Mouse (Mus musculus) forebrain, embryonic 15.5 days (tissue): ENCODE measurements at regions not wholly inside any gene's neighbourhood (a gene's known extent, or its start where the extent isn't known, plus 50 kb on each side); places are given as distances from the start of the nearest gene placed in this dataset.
"Not testable (repeated sequence)": the region's sequence is repeated elsewhere in the genome, so short reads cannot be mapped to it uniquely, and the experiment has no call there.

Experiments
- ATAC-seq: fragments of 200-750 bp; cut with Nextera tagmentation; replicated peaks from 2 replicates; pipeline ENCODE4 v1.8.0; 2017; ENCODE audit warnings: mild to moderate bottlenecking, moderate TSS enrichment, moderate library complexity
- H3K27ac ChIP-seq: fragments of 300-500 bp; sonication (generic); replicated peaks from 2 replicates; pipeline ENCODE4 v1.5.1; 2015; ENCODE audit warnings: mild to moderate bottlenecking, inconsistent platforms
- H3K27me3 ChIP-seq: fragments of 300-500 bp; sonication (generic); 2 replicates; pipeline ENCODE4 v1.6.1; 2015; ENCODE audit warnings: inconsistent platforms
- H3K36me3 ChIP-seq: fragments of 300-500 bp; sonication (generic); 2 replicates; pipeline ENCODE4 v1.6.1; 2015; ENCODE audit warnings: mild to moderate bottlenecking, inconsistent platforms
- H3K4me1 ChIP-seq: fragments of 300-500 bp; sonication (generic); 2 replicates; pipeline ENCODE4 v1.6.1; 2015; ENCODE audit warnings: inconsistent platforms
- H3K4me2 ChIP-seq: fragments of 300-500 bp; sonication (generic); replicated peaks from 2 replicates; pipeline ENCODE4 v1.6.1; 2015; ENCODE audit warnings: mild to moderate bottlenecking, inconsistent platforms
- H3K4me3 ChIP-seq: fragments of 300-500 bp; sonication (generic); 2 replicates; pipeline ENCODE4 v1.5.1; 2015; ENCODE audit warnings: mild to moderate bottlenecking, inconsistent platforms
- H3K9ac ChIP-seq: fragments of 300-500 bp; sonication (generic); replicated peaks from 2 replicates; pipeline ENCODE4 v1.6.1; 2015; ENCODE audit warnings: mild to moderate bottlenecking, inconsistent platforms
- H3K9me3 ChIP-seq: fragments of 300-500 bp; sonication (generic); 2 replicates; pipeline ENCODE4 v1.6.1; 2016; ENCODE audit warnings: inconsistent platforms
- WGBS: fragments of 180-500 bp; shearing (Covaris S2); methylation state at CpG from one replicate; pipeline ENCODE4 v1.1.7; 2015; ENCODE audit warnings: mixed read lengths; 5-methylcytosine and 5-hydroxymethylcytosine counted together

DNA sequence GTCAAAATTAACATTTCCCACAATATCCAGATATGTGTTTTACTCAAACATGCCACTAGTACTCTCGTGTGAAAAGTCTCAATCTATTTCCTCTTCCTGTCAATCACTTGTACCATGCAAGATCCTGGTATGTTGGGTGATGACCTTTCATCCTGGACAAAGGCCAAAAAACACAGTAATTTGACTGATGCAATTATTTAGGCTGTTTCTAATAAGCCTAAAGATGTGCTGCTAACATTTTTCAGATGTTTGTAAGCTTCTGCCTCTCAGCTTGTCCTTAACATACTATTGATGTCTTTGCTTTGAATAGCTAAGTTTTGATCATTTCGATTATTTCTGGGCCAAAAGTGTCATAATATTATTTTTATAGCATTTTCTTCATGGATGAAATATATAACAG lies 418.4 kb upstream of the Arrdc4 start:
- H3K9me3 ChIP-seq, result no peaks in the 10 kb centered on the region
- 52% methylated on average over 2 of the region's 2 CpGs for WGBS
- H3K27ac ChIP-seq, result no peak overlapping the region
- H3K4me3 ChIP-seq, result no peak overlapping the region
- H3K27me3 ChIP-seq, result no peaks in the 10 kb centered on the region
- no peaks in the 10 kb centered on the region for H3K4me1 ChIP-seq
- H3K4me2 ChIP-seq, result no peak overlapping the region
- ATAC-seq, result no peak
- H3K36me3 ChIP-seq, result no peaks in the 10 kb centered on the region
- H3K9ac ChIP-seq, result no peak overlapping the region

DNA sequence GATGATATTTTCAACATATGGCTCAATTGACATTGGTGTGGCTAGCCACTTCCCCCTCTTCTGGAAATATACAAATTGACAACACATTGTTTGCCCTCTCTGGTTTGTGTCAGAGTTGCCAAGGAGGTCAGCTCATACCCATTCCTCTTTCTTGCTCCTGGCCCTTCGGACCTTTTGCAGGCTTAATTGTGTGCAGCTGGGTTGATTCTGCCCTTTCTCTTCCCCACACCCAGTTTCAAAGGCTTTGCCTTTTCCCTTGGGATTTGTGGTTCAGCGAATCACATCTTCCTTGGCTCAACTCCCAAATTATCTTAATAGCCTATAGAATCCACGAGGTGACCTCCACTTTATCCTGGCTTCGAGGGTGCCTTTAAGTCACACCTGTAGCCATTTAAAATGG lies 412.9 kb upstream of the Arrdc4 start:
- Histone ChIP-seq H3K4me3 (no peak overlapping the region), H3K27ac (no peak overlapping the region), H3K36me3 (no peaks in the 10 kb centered on the region), H3K4me1 (no peaks in the 10 kb centered on the region), H3K9ac (no peak overlapping the region), H3K4me2 (no peak overlapping the region), H3K9me3 (no peaks in the 10 kb centered on the region), H3K27me3 (no peaks in the 10 kb centered on the region)
- ATAC-seq, result no peak
- 75% methylated on average over 4 of the region's 4 CpGs for WGBS

DNA sequence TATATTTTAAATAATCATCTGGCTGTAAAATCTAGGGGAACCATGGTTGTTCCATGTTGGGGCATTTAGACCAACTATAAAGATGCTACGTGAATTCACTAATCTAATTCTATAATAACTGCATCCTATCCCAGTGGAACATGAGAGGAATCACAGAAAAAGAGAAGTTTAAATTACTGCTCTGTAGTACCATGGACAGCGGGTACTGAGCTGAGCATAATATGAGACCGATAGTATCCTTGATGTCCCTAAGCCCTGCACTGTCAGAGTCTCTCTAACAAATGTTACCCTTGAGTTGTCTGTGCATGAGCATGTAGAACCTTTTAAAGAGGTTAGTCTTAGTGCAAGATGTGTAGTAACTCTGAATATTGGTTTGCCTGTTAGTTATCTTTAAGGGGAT lies 393.3 kb upstream of the Arrdc4 start:
- no peak overlapping the region for H3K9ac ChIP-seq
- H3K36me3 ChIP-seq, result no peaks in the 10 kb centered on the region
- H3K4me1 ChIP-seq, result no peaks in the 10 kb centered on the region
- 89% methylated on average over 3 of the region's 3 CpGs for WGBS
- no peak for ATAC-seq
- H3K4me2 ChIP-seq, result no peak overlapping the region
- no peaks in the 10 kb centered on the region for H3K9me3 ChIP-seq
- no peak overlapping the region for H3K4me3 ChIP-seq
- no peaks in the 10 kb centered on the region for H3K27me3 ChIP-seq
- no peak overlapping the region for H3K27ac ChIP-seq

DNA sequence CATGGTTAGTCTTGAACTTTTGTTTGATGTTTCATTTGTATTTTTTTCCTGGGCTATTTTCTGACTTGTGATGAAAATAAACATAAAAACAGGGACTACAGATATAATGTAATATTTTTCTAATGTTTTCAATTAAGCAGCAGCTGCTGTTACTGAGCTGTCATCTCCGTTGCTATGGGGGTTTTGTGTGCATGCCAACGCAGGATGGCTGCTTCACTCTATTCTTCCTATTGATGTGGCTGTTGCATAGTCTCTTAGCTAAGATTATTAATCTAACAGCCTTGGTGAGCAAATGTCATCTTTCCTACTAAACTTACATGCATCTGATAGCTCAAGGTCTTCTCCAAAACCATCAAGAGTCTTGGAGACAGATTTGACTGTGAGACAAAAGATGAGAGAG lies 384.4 kb upstream of the Arrdc4 start:
- Histone ChIP-seq H3K9me3 (no peaks in the 10 kb centered on the region), H3K36me3 (no peaks in the 10 kb centered on the region), H3K27me3 (no peaks in the 10 kb centered on the region), H3K4me1 (no peaks in the 10 kb centered on the region), H3K9ac (no peak overlapping the region), H3K27ac (no peak overlapping the region), H3K4me3 (no peak overlapping the region), H3K4me2 (no peak overlapping the region)
- no peak for ATAC-seq
- 60% methylated on average over 2 of the region's 2 CpGs for WGBS

DNA sequence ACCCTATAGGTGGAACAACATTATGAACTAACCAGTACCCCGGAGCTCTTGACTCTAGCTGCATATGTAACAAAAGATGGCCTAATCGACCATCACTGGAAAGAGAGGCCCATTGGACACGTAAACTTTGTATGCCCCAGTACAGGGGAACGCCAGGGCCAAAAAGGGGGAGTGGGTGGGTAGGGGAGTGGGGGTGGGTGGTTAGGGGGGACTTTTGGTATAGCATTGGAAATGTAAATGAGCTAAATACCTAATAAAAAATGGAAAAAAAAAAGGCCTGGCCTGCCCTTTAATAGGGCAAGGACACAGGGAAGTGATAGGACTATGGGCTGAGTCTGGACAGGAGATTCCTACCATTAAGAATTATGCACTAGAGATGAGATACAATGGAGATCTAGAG lies 352.7 kb upstream of the Arrdc4 start:
- ATAC-seq, result 0 out of 2 replicates have a peak, but pooled peaks have one; percentile 41
- not testable (repeated sequence) for H3K9me3 ChIP-seq, H3K27ac ChIP-seq, H3K27me3 ChIP-seq, H3K4me1 ChIP-seq, H3K36me3 ChIP-seq, H3K4me2 ChIP-seq, H3K9ac ChIP-seq, H3K4me3 ChIP-seq
- 100% methylated on average over 2 of the region's 4 CpGs for WGBS

DNA sequence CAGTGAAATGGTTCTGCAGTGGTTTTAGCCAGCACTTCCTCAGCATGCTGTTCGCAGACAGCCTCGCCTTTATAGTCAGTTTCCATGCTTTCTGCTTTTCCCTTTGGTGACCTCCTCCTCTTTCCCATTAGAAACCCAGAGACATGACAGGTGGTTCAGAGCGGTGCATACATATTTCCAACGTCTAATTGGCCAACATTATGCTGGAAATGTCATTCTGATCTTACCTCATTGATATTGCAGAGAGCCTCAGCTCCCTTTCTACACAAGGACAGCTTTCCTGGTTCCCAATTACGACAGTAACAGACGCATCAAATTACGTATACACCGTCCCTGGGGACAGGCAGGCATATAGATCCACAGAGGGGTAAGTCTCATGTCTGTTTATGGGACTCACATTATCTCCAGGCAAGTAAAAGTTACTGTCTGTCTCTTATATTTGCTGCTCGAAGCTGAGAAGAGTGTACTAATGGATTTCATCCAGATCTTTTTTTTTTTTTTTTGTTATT lies 348.6 kb upstream of the Arrdc4 start:
- no peak overlapping the region for H3K9ac ChIP-seq
- H3K4me3 ChIP-seq, result no peak overlapping the region
- H3K36me3 ChIP-seq, result no peaks in the 10 kb centered on the region
- ATAC-seq, result no peak
- H3K27ac ChIP-seq, result no peak overlapping the region
- no peaks in the 10 kb centered on the region for H3K9me3 ChIP-seq
- H3K27me3 ChIP-seq, result no peaks in the 10 kb centered on the region
- WGBS, result 48% methylated on average over 9 of the region's 9 CpGs
- H3K4me2 ChIP-seq, result no peak overlapping the region
- H3K4me1 ChIP-seq, result peaks cover 4% of the 10 kb centered on the region; the same call in 1 of the 2 replicates

DNA sequence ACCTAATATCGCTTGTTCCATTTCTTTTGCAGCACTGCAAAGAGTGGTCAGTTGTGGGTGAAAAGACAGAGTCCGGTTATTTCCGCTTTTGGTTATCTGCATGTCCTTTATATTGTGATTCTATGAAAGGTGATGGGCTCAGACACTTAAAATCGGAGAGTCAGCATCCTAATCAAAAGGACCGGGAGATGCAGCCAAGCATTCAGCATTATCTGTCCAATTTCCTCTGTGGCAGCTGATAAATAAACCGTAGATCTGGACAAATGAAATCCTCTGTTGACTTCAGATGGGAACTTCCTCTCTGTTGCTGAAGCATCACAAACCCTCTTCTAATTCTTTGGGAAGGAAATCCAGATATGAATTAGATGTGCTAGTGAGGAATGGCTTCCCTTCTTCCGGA lies 325.7 kb upstream of the Arrdc4 start:
- H3K4me2 ChIP-seq, result no peak overlapping the region
- no peaks in the 10 kb centered on the region for H3K4me1 ChIP-seq
- 92% methylated on average over 7 of the region's 7 CpGs for WGBS
- ATAC-seq, result no peak
- no peak overlapping the region for H3K4me3 ChIP-seq
- H3K27ac ChIP-seq, result no peak overlapping the region
- H3K27me3 ChIP-seq, result no peaks in the 10 kb centered on the region
- H3K9ac ChIP-seq, result no peak overlapping the region
- H3K9me3 ChIP-seq, result no peaks in the 10 kb centered on the region
- no peaks in the 10 kb centered on the region for H3K36me3 ChIP-seq

DNA sequence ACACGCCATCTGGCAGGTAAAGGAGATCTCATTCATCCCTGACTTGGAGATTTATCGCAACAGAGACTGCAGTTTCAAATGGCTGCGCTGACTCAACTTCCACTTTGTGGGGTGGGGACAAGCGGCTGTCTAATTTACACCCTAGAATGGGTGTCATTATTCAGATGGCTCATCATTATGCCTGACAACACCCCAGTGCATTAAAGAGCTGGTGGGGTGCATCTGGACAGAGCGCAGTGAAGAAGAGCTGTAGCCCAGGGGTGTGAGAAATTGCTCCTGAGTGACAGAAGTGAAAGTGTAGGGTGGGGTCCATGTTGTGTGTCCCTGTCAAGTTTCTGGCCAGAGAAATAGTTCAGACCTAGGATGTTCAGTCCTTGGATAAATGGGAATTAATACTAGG lies 314.0 kb upstream of the Arrdc4 start:
- Histone ChIP-seq H3K4me1 (peaks cover 22% of the 10 kb centered on the region), H3K27ac (no peak overlapping the region), H3K36me3 (no peaks in the 10 kb centered on the region), H3K27me3 (no peaks in the 10 kb centered on the region), H3K4me3 (no peak overlapping the region), H3K9me3 (no peaks in the 10 kb centered on the region), H3K9ac (no peak overlapping the region), H3K4me2 (no peak overlapping the region)
- WGBS, result 57% methylated on average over 5 of the region's 5 CpGs
- ATAC-seq, result peak; percentile 27; the same call in 1 of the 2 replicates

DNA sequence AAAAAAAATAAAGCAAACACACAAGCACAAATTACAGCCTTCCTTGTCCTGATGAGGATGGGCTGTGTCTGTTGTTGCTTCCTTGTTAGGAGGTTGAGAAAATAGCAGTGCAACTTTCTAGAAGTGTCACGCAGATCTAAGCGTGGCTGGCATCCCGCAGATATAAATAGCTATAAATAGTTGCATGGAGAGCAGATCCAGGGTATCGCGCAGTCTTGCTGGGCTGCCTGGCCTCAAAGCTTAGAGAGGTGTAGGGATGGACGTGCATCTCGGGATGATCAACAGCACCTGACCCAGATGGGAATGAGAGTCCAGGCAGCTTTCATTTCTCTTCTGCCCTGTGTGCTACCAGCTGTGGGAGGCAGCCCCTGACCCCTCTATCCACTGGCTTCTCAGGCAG lies 313.5 kb upstream of the Arrdc4 start:
- Histone ChIP-seq H3K9me3 (no peaks in the 10 kb centered on the region), H3K4me2 (no peak overlapping the region), H3K9ac (no peak overlapping the region), H3K27ac (peak overlapping the region; percentile 69; the same call in 1 of the 2 replicates), H3K4me3 (no peak overlapping the region), H3K27me3 (no peaks in the 10 kb centered on the region), H3K4me1 (peaks cover 22% of the 10 kb centered on the region), H3K36me3 (no peaks in the 10 kb centered on the region)
- 64% methylated on average over 7 of the region's 7 CpGs for WGBS
- peak; percentile 57 for ATAC-seq

DNA sequence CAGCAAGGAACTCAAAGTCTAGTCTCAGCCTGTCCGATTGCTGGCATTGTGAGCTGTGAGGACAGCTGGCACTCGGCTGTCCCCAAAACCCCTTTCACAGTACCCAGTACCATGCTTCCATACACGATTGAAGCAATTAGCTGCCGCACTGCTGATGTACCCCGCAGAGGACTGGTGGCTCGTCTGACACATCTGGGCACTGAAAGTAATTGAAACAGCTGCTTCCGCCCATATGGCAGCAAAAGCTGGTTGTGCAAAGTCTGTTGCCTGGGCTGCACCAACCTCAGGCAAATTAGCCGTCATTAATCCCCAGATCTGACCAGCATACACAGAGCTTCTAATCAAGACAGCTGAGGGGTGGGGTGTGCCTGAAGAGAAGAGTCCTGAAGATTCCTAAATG lies 313.1 kb upstream of the Arrdc4 start:
- H3K9ac ChIP-seq, result no peak overlapping the region
- ATAC-seq, result peak; percentile 91
- 12% methylated on average over 8 of the region's 8 CpGs for WGBS
- H3K4me1 ChIP-seq, result peaks cover 22% of the 10 kb centered on the region
- no peak overlapping the region for H3K4me2 ChIP-seq
- H3K27ac ChIP-seq, result peak overlapping the region; percentile 69; the same call in 1 of the 2 replicates
- H3K4me3 ChIP-seq, result no peak overlapping the region
- H3K27me3 ChIP-seq, result no peaks in the 10 kb centered on the region
- H3K9me3 ChIP-seq, result no peaks in the 10 kb centered on the region
- H3K36me3 ChIP-seq, result no peaks in the 10 kb centered on the region

DNA sequence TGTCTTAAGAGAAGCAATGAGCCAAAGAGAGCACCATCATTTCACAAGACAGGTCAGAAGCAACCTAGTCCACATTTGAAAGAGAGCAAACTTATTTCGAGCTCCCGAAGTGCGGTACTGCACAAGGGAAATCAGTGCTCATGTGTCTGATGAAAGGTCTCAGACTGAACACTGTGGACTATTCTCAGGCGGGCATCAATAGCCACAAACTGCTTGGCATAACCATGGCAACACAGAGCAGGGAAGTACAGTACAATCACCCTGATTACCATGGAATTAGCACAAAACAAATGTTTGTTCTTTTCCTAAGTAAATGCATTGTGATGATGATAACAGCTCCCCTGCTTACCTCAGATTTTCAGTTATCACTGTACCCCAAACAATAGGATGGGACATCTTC lies 312.2 kb upstream of the Arrdc4 start:
- peak; percentile 85 for ATAC-seq
- H3K9ac ChIP-seq, result no peak overlapping the region
- H3K27ac ChIP-seq, result no peak overlapping the region
- H3K4me3 ChIP-seq, result no peak overlapping the region
- H3K27me3 ChIP-seq, result no peaks in the 10 kb centered on the region
- peaks cover 22% of the 10 kb centered on the region for H3K4me1 ChIP-seq
- no peaks in the 10 kb centered on the region for H3K36me3 ChIP-seq
- no peaks in the 10 kb centered on the region for H3K9me3 ChIP-seq
- no peak overlapping the region for H3K4me2 ChIP-seq
- WGBS, result 40% methylated on average over 4 of the region's 4 CpGs

DNA sequence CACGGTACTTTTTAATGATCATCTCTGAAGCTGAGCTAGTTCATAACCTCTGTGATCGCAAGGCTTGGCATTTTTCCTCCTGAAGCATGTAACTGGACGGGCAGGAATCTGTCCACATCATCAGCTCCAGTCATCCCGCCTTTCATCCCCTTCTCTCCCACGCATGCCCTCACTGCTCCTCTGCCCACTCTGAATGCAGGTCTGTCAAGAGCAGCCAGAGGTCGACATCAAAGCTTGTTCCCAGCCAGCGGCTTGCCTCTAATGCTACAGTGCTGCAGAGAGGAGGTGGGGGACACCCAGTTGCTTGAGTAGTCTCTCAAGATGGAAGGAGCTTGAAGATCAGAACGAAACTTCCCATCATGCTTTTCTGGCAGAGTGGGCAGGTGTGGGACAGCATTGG lies 267.5 kb upstream of the Arrdc4 start:
- H3K9me3 ChIP-seq, result no peaks in the 10 kb centered on the region
- H3K4me3 ChIP-seq, result no peak overlapping the region
- no peak for ATAC-seq
- no peak overlapping the region for H3K27ac ChIP-seq
- no peaks in the 10 kb centered on the region for H3K36me3 ChIP-seq
- no peak overlapping the region for H3K4me2 ChIP-seq
- no peaks in the 10 kb centered on the region for H3K27me3 ChIP-seq
- H3K4me1 ChIP-seq, result no peaks in the 10 kb centered on the region
- H3K9ac ChIP-seq, result no peak overlapping the region
- 49% methylated on average over 8 of the region's 8 CpGs for WGBS

DNA sequence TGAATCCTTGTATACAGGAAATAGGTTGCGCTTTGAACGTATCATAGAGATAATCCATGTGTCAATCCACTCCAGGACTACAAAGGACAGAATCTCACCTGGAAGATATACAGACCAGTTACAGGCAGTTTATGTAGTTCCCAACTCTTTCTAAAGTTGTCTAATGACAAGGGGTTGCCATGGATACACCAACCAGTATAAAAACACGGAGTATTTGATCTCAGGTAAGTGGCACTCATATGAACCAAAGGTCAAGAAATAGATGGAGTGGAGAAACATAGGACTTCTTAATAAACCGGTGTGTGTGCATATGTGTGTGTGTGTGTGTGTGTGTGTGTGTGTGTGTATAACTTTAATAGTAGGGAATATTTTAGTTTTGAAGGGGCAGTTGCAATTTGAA lies 266.0 kb upstream of the Arrdc4 start:
- H3K9ac ChIP-seq, result no peak overlapping the region
- H3K4me3 ChIP-seq, result no peak overlapping the region
- no peak for ATAC-seq
- H3K27me3 ChIP-seq, result no peaks in the 10 kb centered on the region
- H3K4me2 ChIP-seq, result no peak overlapping the region
- H3K27ac ChIP-seq, result no peak overlapping the region
- H3K4me1 ChIP-seq, result no peaks in the 10 kb centered on the region
- H3K9me3 ChIP-seq, result no peaks in the 10 kb centered on the region
- H3K36me3 ChIP-seq, result no peaks in the 10 kb centered on the region
- WGBS, result 85% methylated on average over 4 of the region's 4 CpGs
